Mouse (Mus musculus) adipocyte (in vitro differentiated cells): ENCODE results near the gene Olfr1219.

Source experiments
- DNase-seq: peaks from one replicate; pipeline ENCODE4 v3.0.0-alpha.2; 2016; ENCODE audit warnings: low spot score

Olfr1219 gene

GRCm38 (mm10) chr2:89083413-89083812, at the start of gene Olfr1219:
TSS of gene Olfr1219 (minus strand) at chr2:89083513.
- no peak for DNase-seq

DNA sequence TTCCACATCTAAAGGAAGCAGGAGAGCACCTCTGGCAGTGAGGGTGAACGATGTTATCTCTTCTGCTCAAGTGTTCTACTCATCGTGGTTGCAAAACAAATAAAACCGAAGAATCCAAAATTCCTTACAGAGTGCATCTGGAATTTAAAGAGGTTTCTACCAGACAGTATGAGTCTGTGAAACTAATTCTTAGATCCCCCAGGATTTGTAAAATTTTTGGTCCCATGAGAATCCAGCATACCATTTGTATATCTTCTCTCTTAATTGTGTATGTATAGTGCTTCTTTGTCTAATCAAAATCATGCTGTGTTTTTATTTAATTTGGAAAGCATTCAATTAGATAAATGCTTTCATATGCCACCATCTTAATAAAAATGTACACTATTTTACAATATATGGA, 49.6 kb upstream of the Olfr1219 start, which contains the start of gene Olfr1222:
Gene Olfr1222, minus strand, starts transcription at position 101 of the 400 bp plus-strand sequence.
- DNase-seq, result no peak

DNA sequence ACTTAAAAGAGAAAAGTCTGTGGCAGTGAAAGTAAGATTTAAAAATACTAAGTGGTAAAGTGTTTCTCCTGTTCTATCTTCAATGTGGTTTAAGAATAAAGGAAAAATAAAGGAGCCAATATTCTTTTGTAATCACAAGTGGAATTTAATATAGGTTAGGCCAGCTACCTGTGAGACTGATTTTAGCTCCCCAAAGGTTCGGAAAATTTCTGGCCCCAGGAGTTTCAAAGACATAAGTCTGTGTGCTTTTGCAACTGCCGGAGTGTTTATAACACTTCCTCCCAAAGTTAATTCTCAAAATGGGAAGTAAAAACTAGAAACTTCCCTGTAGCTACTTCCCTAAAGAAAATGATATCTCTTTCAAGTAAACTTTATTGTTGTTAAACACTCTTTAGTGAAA, 33.9 kb upstream of the Olfr1219 start, which contains the start of gene Olfr1221:
Gene Olfr1221, minus strand, starts transcription at position 101 of the 400 bp plus-strand sequence.
- no peak for DNase-seq

- no peak for DNase-seq
Observed at GRCm38 (mm10) chr2:89106735-89107134, 23.4 kb upstream of the Olfr1219 start, which contains the start of gene Olfr1220. TSS of gene Olfr1220 (minus strand) at chr2:89106835.

- DNase-seq, result no peak
Observed at GRCm38 (mm10) chr2:89105651-89106050, 22.3 kb upstream of the Olfr1219 start.

DNA sequence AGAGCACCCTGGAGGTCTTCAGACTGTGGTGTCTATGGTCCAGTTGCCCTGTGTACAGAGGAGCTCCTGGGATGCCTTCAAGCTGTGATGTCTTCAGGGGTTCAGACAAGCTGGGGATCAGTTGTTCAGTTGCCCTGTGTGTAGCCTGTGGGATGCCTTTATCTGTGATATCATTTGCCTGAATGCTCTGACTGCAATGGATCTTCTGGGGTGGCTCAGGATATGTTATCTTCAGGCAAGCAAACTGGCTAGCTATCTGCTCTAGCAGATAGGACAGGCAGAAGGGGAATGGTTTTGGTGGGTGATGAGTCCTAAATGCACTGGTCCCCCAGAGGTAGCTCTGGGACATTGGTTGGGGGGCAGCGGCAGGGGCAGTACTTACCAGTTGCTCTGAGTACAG, 10.5 kb upstream of the Olfr1219 start:
- DNase-seq, result no peak

DNA sequence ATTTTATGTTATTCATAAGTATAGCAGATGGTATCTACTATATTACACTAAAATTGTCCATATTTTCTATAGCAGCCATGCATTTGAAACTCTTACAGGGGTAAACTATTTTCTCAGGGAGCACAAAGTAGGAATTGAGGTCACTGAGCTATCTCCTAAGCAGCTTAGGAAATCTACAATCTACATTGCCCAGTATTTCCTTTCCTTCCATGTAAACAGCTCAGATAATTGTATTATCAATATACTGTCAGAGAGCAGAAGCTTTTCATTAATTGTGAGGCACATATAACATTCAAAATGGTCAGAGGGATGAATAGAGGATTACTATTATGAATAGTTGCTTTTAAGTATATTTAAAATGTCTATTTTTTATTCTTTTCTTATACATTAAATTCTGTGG, 1.8 kb downstream of the Olfr1219 start:
- no peak for DNase-seq

DNA sequence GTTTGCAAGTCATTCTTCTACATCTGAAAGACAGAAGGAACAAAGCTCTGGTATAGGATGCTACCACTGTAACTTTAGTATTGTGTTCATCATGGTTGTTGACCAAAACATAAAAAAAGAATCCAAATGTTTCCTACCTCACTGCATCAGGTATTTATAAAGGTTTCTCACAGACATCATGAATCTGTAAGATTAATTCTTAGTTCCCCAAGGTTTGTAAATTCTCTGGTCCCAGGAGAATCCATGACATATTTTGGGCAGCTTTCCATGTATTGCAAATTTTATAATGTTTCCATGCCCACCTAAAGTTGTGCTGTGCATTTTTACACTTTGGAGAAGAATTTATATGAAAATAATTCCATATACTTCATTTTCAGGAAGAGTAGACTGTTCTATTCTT, 22.2 kb downstream of the Olfr1219 start, which contains the start of gene Olfr1218:
Gene Olfr1218, minus strand, starts transcription at position 101 of the 400 bp plus-strand sequence.
- no peak for DNase-seq

- DNase-seq, result no peak
Observed at GRCm38 (mm10) chr2:89031965-89032364, 51.3 kb downstream of the Olfr1219 start, which contains the start of gene Olfr1217. TSS of gene Olfr1217 (minus strand) at chr2:89032065.
